Mouse (Mus musculus) midbrain, embryonic 16.5 days (tissue): Measurements from ENCODE around the gene Rab8a. TPM values are rescaled to one million over a fixed set of nuclear protein-coding genes. Genes with fewer than 3 reads are reported as not detected.

Source experiments
- polyA plus RNA-seq: library from polyadenylated mRNA; unstranded; fragments of >200 nt; fragmentation: Nextera tagmentation; extraction: Ambion mirVana; gene quantifications from 2 replicates; pipeline ENCODE4 v1.2.1, GENCODE M21; 2015

Gene Rab8a
- polyA plus RNA-seq, 1 experiment from 2014 or later = 84.5 TPM

Other genes starting within 250 kb of the Rab8a start
- 15.2 and 17.6 TPM in 2 replicates for gene Zfp961, start 210.2 kb upstream of the Rab8a start, polyA plus RNA-seq
- gene Cyp4f18, start 151.6 kb upstream of the Rab8a start, polyA plus RNA-seq = 0.42 and 0.70 TPM in 2 replicates
- not detected in 2 replicates for gene Olfr372, start 120.0 kb upstream of the Rab8a start, polyA plus RNA-seq
- not detected in 2 replicates for gene Olfr373, start 78.0 kb upstream of the Rab8a start, polyA plus RNA-seq
- 0.04 TPM in 1 of 2 replicates, not detected in the other for gene Olfr374, start 54.2 kb upstream of the Rab8a start, polyA plus RNA-seq
- gene Tpm4, start 26.2 kb upstream of the Rab8a start, polyA plus RNA-seq = 151 and 168 TPM in 2 replicates
- not detected in 2 replicates for gene Hsh2d, start 28.4 kb downstream of the Rab8a start, polyA plus RNA-seq
- 0.11 TPM in 1 of 2 replicates, not detected in the other for gene Cib3, start 51.6 kb downstream of the Rab8a start, polyA plus RNA-seq
- not detected in 2 replicates for gene Gm11034, start 52.4 kb downstream of the Rab8a start, polyA plus RNA-seq
- 111 and 112 TPM in 2 replicates for gene Fam32a, start 58.5 kb downstream of the Rab8a start, polyA plus RNA-seq
- 288 and 297 TPM in 2 replicates for gene Ap1m1, start 78.8 kb downstream of the Rab8a start, polyA plus RNA-seq
- 9.7 and 11.3 TPM in 2 replicates for gene Gm10282, start 144.1 kb downstream of the Rab8a start, polyA plus RNA-seq
- 3.6 and 4.0 TPM in 2 replicates for gene Klf2, start 157.8 kb downstream of the Rab8a start, polyA plus RNA-seq